Mouse (Mus musculus) embryonic facial prominence, embryonic 11.5 days (tissue): ENCODE measurements at regions not wholly inside any gene's neighbourhood (a gene's known extent, or its start where the extent isn't known, plus 50 kb on each side); places are given as distances from the start of the nearest gene placed in this dataset.

Source experiments
- ATAC-seq: fragments of 200-750 bp; cut with Nextera tagmentation; replicated peaks from 2 replicates; pipeline ENCODE4 v1.8.0; 2017; ENCODE audit warnings: low read depth; ENCODE audit not compliant: insufficient number of reproducible peaks, low FRiP score, low TSS enrichment
- DNase-seq: peaks from one replicate; pipeline ENCODE4 v3.0.0-alpha.2; 2015; ENCODE audit warnings: low spot score
- H3K27ac ChIP-seq: fragments of 300-500 bp; sonication (generic); replicated peaks from 2 replicates; pipeline ENCODE4 v1.5.1; 2014; ENCODE audit warnings: mild to moderate bottlenecking, low read depth, low read length, control low read depth
- H3K27me3 ChIP-seq: fragments of 300-500 bp; sonication (generic); 2 replicates; pipeline ENCODE4 v1.6.1; 2014; ENCODE audit warnings: mild to moderate bottlenecking, low read length, moderate library complexity, mixed read lengths; ENCODE audit not compliant: control insufficient read depth, insufficient read depth
- H3K36me3 ChIP-seq: fragments of 300-500 bp; sonication (generic); replicated peaks from 2 replicates; pipeline ENCODE4 v1.6.1; 2014; ENCODE audit warnings: low read depth, mild to moderate bottlenecking, low read length, moderate library complexity, mixed read lengths; ENCODE audit not compliant: control insufficient read depth, insufficient read depth
- H3K4me1 ChIP-seq: fragments of 300-500 bp; sonication (generic); 2 replicates; pipeline ENCODE4 v1.6.1; 2014; ENCODE audit warnings: low read length, mixed read lengths; ENCODE audit not compliant: control insufficient read depth, insufficient read depth
- H3K4me2 ChIP-seq: fragments of 300-500 bp; sonication (generic); 2 replicates; pipeline ENCODE4 v1.6.1; 2014; ENCODE audit warnings: low read depth, mild to moderate bottlenecking, control low read depth, low read length, moderate library complexity
- H3K4me3 ChIP-seq: fragments of 300-500 bp; sonication (generic); 2 replicates; pipeline ENCODE4 v1.5.1; 2014; ENCODE audit warnings: low read depth, low read length, control low read depth
- H3K9ac ChIP-seq: fragments of 300-500 bp; sonication (generic); replicated peaks from 2 replicates; pipeline ENCODE4 v1.6.1; 2014; ENCODE audit warnings: mild to moderate bottlenecking, control low read depth, low read length
- H3K9me3 ChIP-seq: fragments of 300-500 bp; sonication (generic); replicated peaks from 2 replicates; pipeline ENCODE4 v1.6.1; 2016; ENCODE audit warnings: mild to moderate bottlenecking, low read length, inconsistent platforms, mixed read lengths; ENCODE audit not compliant: control insufficient read depth
- WGBS: fragments of 180-500 bp; shearing (Covaris S2); extraction: QIAGEN DNeasy Blood & Tissue Kit; methylation state at CpG from one replicate; pipeline ENCODE4 v1.1.7; 2014; 5-methylcytosine and 5-hydroxymethylcytosine counted together

DNA sequence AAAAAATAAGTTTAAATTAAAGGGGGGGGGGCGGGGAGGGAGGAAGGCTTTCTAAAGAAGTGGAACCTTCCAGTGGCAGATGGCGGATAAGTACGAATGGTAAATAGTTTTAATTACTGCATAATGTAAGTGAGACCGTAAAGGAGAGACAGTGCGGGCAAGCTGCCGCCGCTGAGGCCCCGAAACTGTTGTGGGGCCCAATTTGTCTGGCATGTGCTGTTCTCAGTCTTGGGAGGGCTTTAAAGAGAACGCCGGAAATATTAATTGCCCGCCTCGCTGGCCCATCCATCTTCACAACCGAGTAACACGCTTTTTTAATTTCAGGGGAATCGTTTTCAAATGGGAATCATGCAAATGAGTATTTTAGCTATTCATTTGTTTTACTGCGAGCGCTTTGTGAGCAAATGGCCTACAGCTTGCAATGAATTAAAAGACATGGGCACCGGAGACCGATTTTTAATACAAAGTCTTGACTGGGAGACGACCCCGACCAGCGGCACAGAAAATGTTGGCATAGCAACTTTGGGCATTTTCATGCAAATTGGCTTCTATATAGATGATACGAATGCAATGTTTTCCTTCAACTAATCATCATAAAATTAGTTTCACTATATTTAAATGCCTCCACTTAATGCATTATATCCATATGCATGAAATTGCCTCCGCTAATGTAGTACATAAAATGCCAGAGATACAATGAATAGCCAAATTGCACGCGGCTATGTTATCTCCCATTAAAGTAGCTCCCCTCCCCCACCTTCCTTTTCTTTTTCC is 122.9 kb upstream of the Smad3 start:
- ATAC-seq (no peak), DNase-seq (no peak)
- no peak overlapping the region for H3K9ac ChIP-seq
- peaks cover 2% of the 10 kb centered on the region; the same call in 1 of the 2 replicates for H3K4me1 ChIP-seq
- H3K4me3 ChIP-seq: no peak overlapping the region
- no peaks in the 10 kb centered on the region for H3K36me3 ChIP-seq
- WGBS: 28% methylated on average over 26 of the region's 26 CpGs
- H3K4me2 ChIP-seq: peak overlapping the region; percentile 37
- no peaks in the 10 kb centered on the region for H3K9me3 ChIP-seq
- H3K27ac ChIP-seq: no peak overlapping the region
- H3K27me3 ChIP-seq: no peaks in the 10 kb centered on the region

DNA sequence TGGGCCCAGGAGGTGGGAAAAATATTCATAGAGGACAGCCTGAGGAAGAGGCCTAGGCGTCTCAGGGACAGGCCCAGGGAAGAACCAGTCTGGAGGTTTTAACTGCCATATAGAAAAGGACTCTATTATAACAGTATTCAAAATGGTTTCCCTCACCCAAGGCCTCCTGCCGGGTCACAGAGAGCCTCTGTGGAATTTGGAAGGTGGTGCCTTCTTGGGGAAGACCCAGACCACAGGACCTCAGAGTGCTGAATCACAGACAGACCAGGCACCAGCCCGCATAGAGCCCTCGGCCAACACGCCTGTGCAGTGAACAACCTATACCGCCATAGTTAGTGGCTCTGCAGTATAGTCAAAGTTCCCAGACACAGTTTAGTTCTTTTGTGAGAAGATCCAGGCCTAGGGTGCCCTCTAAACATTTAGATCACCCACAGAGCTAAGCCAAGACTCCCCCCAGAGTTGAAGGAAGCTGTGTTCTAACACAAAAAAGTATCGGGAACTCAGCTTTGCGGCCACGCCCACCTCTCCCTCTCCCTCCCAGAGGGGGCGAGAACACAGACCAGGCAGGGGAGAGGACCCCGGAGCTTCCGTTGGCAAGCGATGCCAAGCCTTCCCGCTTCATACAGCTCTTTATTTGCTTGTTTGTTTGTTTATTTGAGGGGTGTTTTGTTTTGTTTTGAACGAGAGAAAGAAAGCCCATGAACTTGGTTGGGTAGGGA is 122.1 kb upstream of the Smad3 start:
- H3K36me3 ChIP-seq: no peaks in the 10 kb centered on the region
- 24% methylated on average over 15 of the region's 15 CpGs for WGBS
- no peak overlapping the region for H3K27ac ChIP-seq
- peaks cover 2% of the 10 kb centered on the region; the same call in 1 of the 2 replicates for H3K4me1 ChIP-seq
- peak overlapping the region; percentile 37 for H3K4me2 ChIP-seq
- no peaks in the 10 kb centered on the region for H3K9me3 ChIP-seq
- H3K4me3 ChIP-seq: 0 out of 2 replicates have a peak overlapping the region, but pooled peaks have one; percentile 6
- ATAC-seq: peak; percentile 37; the same call in 1 of the 2 replicates
- no peaks in the 10 kb centered on the region for H3K27me3 ChIP-seq
- peak; percentile 31 for DNase-seq
- peak overlapping the region; percentile 37; the same call in 1 of the 2 replicates for H3K9ac ChIP-seq

DNA sequence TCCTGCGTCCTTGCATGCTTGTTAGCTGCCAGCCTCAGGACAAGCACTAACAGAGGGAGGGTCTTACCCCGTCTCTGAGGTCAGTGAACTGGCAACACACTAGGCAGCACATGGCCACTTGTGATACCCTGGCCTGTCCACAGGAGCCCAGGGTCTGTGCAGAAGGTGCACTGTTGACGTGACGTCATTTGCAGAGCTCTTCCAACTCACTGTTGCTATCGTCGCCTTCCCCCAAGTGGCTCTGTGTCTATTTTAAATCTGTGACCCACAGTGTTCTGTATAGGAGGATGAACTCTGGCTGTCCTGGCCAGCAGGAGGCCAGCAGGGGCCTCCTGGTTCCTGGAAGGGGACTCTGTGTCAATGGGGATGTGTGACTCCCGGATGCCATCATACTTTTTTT is 120.1 kb upstream of the Smad3 start:
- Histone ChIP-seq H3K27me3 (no peaks in the 10 kb centered on the region), H3K36me3 (no peaks in the 10 kb centered on the region), H3K4me3 (no peak overlapping the region), H3K9ac (no peak overlapping the region), H3K4me1 (peaks cover 2% of the 10 kb centered on the region; the same call in 1 of the 2 replicates), H3K27ac (no peak overlapping the region), H3K4me2 (no peak overlapping the region), H3K9me3 (no peaks in the 10 kb centered on the region)
- 72% methylated on average over 7 of the region's 7 CpGs for WGBS
- DNase-seq (no peak), ATAC-seq (no peak)

GRCm38 (mm10) chr9:63876886-63877285 is 119.1 kb upstream of the Smad3 start:
- H3K9ac ChIP-seq: no peak overlapping the region
- ATAC-seq (no peak), DNase-seq (no peak)
- H3K4me1 ChIP-seq: peaks cover 2% of the 10 kb centered on the region; the same call in 1 of the 2 replicates
- H3K9me3 ChIP-seq: no peaks in the 10 kb centered on the region
- no peak overlapping the region for H3K27ac ChIP-seq
- no peak overlapping the region for H3K4me3 ChIP-seq
- no peak overlapping the region for H3K4me2 ChIP-seq
- 44% methylated on average over 13 of the region's 13 CpGs for WGBS
- H3K27me3 ChIP-seq: no peaks in the 10 kb centered on the region
- H3K36me3 ChIP-seq: no peaks in the 10 kb centered on the region

- Histone ChIP-seq H3K4me1 (peaks cover 2% of the 10 kb centered on the region; the same call in 1 of the 2 replicates), H3K36me3 (no peaks in the 10 kb centered on the region), H3K4me3 (no peak overlapping the region), H3K9ac (no peak overlapping the region), H3K9me3 (no peaks in the 10 kb centered on the region), H3K27ac (no peak overlapping the region), H3K27me3 (no peaks in the 10 kb centered on the region), H3K4me2 (no peak overlapping the region)
- 92% methylated on average over 12 of the region's 12 CpGs for WGBS
- ATAC-seq: no peak
- no peak for DNase-seq
Observed at GRCm38 (mm10) chr9:63876023-63876422, 118.2 kb upstream of the Smad3 start.

- Histone ChIP-seq H3K36me3 (no peaks in the 10 kb centered on the region), H3K4me3 (no peak overlapping the region), H3K27me3 (no peaks in the 10 kb centered on the region), H3K27ac (no peak overlapping the region), H3K4me2 (no peak overlapping the region), H3K4me1 (peaks cover 2% of the 10 kb centered on the region; the same call in 1 of the 2 replicates), H3K9ac (no peak overlapping the region), H3K9me3 (no peaks in the 10 kb centered on the region)
- 89% methylated on average over 5 of the region's 5 CpGs for WGBS
- ATAC-seq: no peak
- DNase-seq: no peak
Observed at GRCm38 (mm10) chr9:63875193-63875592, 117.4 kb upstream of the Smad3 start.

GRCm38 (mm10) chr9:63864350-63864749 is 106.6 kb upstream of the Smad3 start:
- Histone ChIP-seq H3K27ac (no peak overlapping the region), H3K27me3 (no peaks in the 10 kb centered on the region), H3K36me3 (no peaks in the 10 kb centered on the region), H3K4me1 (no peaks in the 10 kb centered on the region), H3K4me2 (no peak overlapping the region), H3K9ac (no peak overlapping the region), H3K9me3 (no peaks in the 10 kb centered on the region), H3K4me3 (no peak overlapping the region)
- no peak for ATAC-seq
- DNase-seq: no peak
- 34% methylated on average over 11 of the region's 11 CpGs for WGBS

GRCm38 (mm10) chr9:63863328-63863727 is 105.5 kb upstream of the Smad3 start:
- no peak overlapping the region for H3K4me3 ChIP-seq
- no peak for DNase-seq
- no peaks in the 10 kb centered on the region for H3K36me3 ChIP-seq
- no peaks in the 10 kb centered on the region for H3K4me1 ChIP-seq
- H3K9ac ChIP-seq: no peak overlapping the region
- no peak overlapping the region for H3K4me2 ChIP-seq
- H3K27me3 ChIP-seq: no peaks in the 10 kb centered on the region
- no peaks in the 10 kb centered on the region for H3K9me3 ChIP-seq
- WGBS: 79% methylated on average over 4 of the region's 4 CpGs
- no peak overlapping the region for H3K27ac ChIP-seq
- ATAC-seq: no peak
